Mouse (Mus musculus) ES-E14 (cell line): ENCODE data around the gene Pde4d. TPM values are rescaled to one million over a fixed set of nuclear protein-coding genes. Genes with fewer than 3 reads are reported as not detected.

Experiments
- DNase-seq: peaks from one replicate; pipeline ENCODE4 v3.0.0-alpha.2; 2013; ENCODE audit warnings: low read depth, low spot score
- H3K27ac ChIP-seq: 2 replicates; pipeline ENCODE4 v1.5.1; 2012; ENCODE audit warnings: low read depth, mild to moderate bottlenecking, low read length, moderate library complexity, mixed read lengths; ENCODE audit not compliant: poor library complexity, insufficient read depth, severe bottlenecking
- H3K36me3 ChIP-seq: 2 replicates; pipeline ENCODE4 v1.6.1; 2012; ENCODE audit warnings: mild to moderate bottlenecking, low read length, moderate library complexity, mixed read lengths; ENCODE audit not compliant: control insufficient read depth, poor library complexity, insufficient read depth, severe bottlenecking
- H3K4me1 ChIP-seq, 2 experiments: fragments of 150-350 bp in 1 of 2; sonication (generic) in 1 of 2; 2 replicates each; pipeline ENCODE4 v1.6.1; 2012; ENCODE audit warnings: low read length in 2 of 2, mild to moderate bottlenecking in 1 of 2, mixed read lengths in 1 of 2; ENCODE audit not compliant: control insufficient read depth in 2 of 2, insufficient read depth in 2 of 2, poor library complexity in 1 of 2
- H3K4me3 ChIP-seq, 2 experiments: fragments of 150-350 bp in 1 of 2; sonication (generic) in 1 of 2; 2 replicates each; pipeline ENCODE4 v1.5.1; 2012; ENCODE audit warnings: low read length in 2 of 2, low read depth in 1 of 2, mild to moderate bottlenecking in 1 of 2, mixed read lengths in 1 of 2; ENCODE audit not compliant: insufficient read depth in 1 of 2, poor library complexity in 1 of 2, severe bottlenecking in 1 of 2
- H3K9ac ChIP-seq: 2 replicates; pipeline ENCODE4 v1.6.1; 2012; ENCODE audit warnings: low read depth, mild to moderate bottlenecking, low read length, mixed read lengths; ENCODE audit not compliant: poor library complexity, insufficient read depth, severe bottlenecking
- H3K9me3 ChIP-seq: fragments of 150-350 bp; sonication (generic); 2 replicates; pipeline ENCODE4 v1.6.1; 2012; ENCODE audit warnings: low read depth, mild to moderate bottlenecking, low read length; ENCODE audit not compliant: control insufficient read depth, insufficient read depth
- CHD2 ChIP-seq: IDR thresholded peaks from 2 replicates; pipeline ENCODE4 v1.6.1; 2014; ENCODE audit warnings: mild to moderate bottlenecking, low read depth, low read length, inconsistent platforms
- HCFC1 ChIP-seq: IDR thresholded peaks from 2 replicates; pipeline ENCODE4 v1.6.1; 2012; ENCODE audit warnings: low read length, inconsistent platforms, borderline replicate concordance; ENCODE audit not compliant: insufficient read depth
- MAFK ChIP-seq: IDR thresholded peaks from 2 replicates; pipeline ENCODE4 v1.6.1; 2014; ENCODE audit warnings: mild to moderate bottlenecking, low read depth, low read length, inconsistent platforms; ENCODE audit not compliant: insufficient read depth
- ZC3H11A ChIP-seq: IDR thresholded peaks from 2 replicates; pipeline ENCODE4 v1.6.1; 2012; ENCODE audit warnings: low read depth, mild to moderate bottlenecking, inconsistent platforms, low read length, borderline replicate concordance
- ZNF384 ChIP-seq: IDR thresholded peaks from 2 replicates; pipeline ENCODE4 v1.6.1; 2012; ENCODE audit warnings: low read depth, low read length, inconsistent platforms
- in situ Hi-C, 2 experiments: fragments of 600-800 bp; cut with MboI; formaldehyde crosslinking; loops; one replicate each; pipeline ENCODE4 v1.15.1; 2025; ENCODE audit warnings: low sequenced_read_pairs in 2 of 2, inconsistent platforms in 1 of 2; ENCODE audit not compliant: unreplicated experiment in 2 of 2
- total RNA-seq: library from RNA; depleted of rRNA; stranded (reverse); fragments of 300-350 nt; gene quantifications from 2 replicates; pipeline ENCODE4 v1.2.3, GENCODE M21; 2012

Gene Pde4d
- total RNA-seq, 1 experiment: 10.4 TPM

DNA sequence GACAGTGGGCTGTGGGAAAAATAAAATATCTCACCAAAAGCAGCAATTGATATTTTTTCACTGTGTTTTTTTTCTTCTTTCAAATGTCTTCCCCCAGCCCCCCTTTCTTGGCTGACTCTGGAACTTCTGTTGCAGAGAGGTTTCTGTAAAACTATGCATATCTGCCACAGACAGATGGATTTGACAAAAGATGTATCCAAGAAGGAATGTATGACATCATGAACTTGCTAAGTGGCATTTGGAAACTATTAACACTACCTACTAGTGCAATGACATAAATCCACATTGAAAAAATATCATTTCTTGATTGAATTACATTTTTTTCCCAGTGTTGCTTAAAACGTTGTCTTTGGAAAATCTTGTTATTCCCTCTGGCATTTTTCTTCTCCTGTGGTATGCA lies 51.6 kb downstream of the Pde4d start:
- no peaks in the 10 kb centered on the region for H3K36me3 ChIP-seq
- DNase-seq: no peak
- no peaks in the 10 kb centered on the region for H3K9me3 ChIP-seq
- TF ChIP-seq HCFC1: no peak
- TF ChIP-seq CHD2: no peak
- TF ChIP-seq MAFK: no peak
- no peak for TF ChIP-seq ZNF384
- TF ChIP-seq ZC3H11A: no peak
- in situ Hi-C loops: no loop called here
- H3K4me3 ChIP-seq: no peak overlapping the region
- H3K9ac ChIP-seq: no peak overlapping the region
- no peaks in the 10 kb centered on the region for H3K4me1 ChIP-seq
- no peak overlapping the region for H3K27ac ChIP-seq

DNA sequence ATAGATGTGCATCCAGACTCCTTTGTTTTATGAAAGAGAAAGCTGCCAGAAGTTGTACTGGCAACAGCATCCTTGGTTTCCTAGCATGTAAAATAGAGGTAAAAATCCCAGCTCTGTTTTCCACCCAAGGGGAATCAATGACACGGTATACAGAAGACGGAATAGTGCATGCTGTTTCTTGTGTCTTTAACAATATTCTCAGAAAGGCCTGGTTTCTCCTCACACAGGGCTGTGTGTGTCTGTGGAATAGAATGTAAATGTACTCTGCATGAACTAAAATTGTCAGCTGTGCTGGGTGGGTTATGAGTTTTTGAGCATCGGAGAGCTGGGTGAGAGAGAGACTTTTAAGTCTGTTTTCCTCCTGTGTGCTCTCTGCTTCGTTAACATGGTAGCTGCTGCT lies 74.8 kb downstream of the Pde4d start:
- Histone ChIP-seq H3K4me1 (no peaks in the 10 kb centered on the region), H3K4me3 (no peak overlapping the region), H3K9ac (no peak overlapping the region), H3K36me3 (no peaks in the 10 kb centered on the region), H3K27ac (no peak overlapping the region), H3K9me3 (no peaks in the 10 kb centered on the region)
- no peak for DNase-seq
- TF ChIP-seq CHD2 (no peak), ZNF384 (no peak), HCFC1 (no peak), ZC3H11A (no peak), MAFK (no peak)
- in situ Hi-C loops: no loop called here

DNA sequence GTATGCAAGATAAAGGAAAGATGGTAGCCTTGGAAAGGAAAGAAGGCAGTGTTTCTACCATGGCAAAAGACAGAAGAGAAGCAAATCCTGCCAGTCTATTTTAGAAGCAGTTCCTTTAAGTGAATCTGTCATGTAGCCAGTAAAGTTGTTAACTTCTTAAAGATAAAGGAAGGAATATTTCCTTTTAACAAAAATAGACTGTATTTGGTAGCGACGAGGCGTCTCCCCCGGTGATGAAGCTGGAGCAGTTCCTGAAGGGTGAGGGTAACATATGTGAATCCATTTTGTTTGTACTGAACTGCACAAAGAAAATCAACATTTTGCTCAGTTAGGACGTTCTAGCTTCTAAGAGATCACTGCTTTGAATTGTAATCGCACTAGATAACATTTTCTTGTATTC lies 75.2 kb downstream of the Pde4d start:
- no peak overlapping the region for H3K4me3 ChIP-seq
- DNase-seq: no peak
- in situ Hi-C loops: no loop called here
- TF ChIP-seq ZNF384 (no peak), CHD2 (no peak), MAFK (no peak), HCFC1 (no peak), ZC3H11A (no peak)
- no peak overlapping the region for H3K9ac ChIP-seq
- H3K4me1 ChIP-seq: no peaks in the 10 kb centered on the region
- no peak overlapping the region for H3K27ac ChIP-seq
- H3K9me3 ChIP-seq: no peaks in the 10 kb centered on the region
- no peaks in the 10 kb centered on the region for H3K36me3 ChIP-seq

DNA sequence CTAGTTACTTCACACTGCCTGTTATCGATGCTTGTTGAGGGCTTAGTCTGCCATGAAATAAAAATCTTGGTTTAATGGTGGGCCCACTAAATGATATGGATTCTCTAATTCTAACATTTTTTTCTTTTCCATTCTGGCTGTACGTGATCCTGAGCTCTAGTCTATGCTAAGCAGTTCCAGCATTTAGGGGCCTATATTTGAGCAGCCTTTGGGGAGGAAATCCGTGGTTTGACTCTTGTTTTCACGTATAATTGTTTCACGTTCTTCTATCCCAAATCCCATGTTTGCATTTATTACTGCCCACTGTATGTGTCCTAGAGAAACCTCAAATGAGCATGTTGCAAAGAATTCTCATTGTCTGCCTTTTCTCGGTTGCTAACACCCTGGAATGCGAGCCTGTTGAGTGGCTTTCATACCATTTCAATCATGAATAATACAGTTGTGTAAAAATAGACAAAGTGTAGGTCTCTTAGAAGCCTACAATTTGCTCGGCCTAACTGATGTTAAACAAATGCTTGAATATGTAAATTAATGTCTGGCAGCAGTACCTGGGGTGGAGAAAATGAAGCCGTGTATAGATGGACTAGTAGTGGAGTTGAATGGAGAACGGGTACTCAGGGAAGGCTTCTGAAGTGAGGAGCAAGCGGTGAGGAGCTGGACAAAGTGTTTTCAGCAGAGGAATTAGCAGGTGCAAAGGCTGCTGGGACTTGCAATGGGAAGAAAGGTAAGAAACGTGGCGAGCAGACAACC lies 76.7 kb downstream of the Pde4d start:
- Histone ChIP-seq H3K9ac (no peak overlapping the region), H3K4me3 (no peak overlapping the region), H3K9me3 (no peaks in the 10 kb centered on the region), H3K4me1 (no peaks in the 10 kb centered on the region), H3K36me3 (no peaks in the 10 kb centered on the region), H3K27ac (no peak overlapping the region)
- no peak for DNase-seq
- in situ Hi-C loops: no loop called here
- no peak for TF ChIP-seq CHD2
- TF ChIP-seq ZC3H11A: no peak
- no peak for TF ChIP-seq ZNF384
- TF ChIP-seq MAFK: no peak
- no peak for TF ChIP-seq HCFC1

DNA sequence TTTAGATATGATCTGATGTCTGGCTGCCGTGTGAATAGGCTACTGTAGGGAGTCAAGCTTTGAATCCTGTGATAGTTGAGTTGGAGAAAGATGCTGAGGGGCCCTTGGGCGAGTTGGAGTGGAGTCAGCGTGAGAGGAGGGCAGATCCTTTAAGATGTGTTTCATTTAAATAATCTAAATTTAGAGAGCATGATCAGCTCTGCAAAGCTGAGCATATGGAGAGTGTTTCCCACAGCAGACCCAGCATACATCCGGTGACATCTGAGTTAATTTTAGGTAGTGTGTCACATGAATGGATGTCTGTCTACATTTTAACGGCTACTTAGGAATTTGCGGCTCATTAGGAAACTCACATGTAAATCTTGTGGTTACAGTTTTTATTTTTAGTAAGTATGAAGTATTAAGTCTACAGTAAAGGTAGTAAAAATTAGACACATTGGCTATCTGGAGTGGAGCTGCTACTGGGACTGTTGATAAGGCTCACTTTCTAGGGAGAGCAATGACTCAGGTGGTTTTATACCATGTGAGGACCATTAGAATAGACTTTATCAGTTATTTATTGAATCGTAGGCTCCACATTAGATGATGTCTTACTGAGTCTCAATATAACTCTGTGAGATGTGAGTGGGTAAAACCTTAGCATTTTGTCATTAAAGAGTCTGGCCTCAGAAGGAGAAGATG lies 77.5 kb downstream of the Pde4d start:
- no peaks in the 10 kb centered on the region for H3K9me3 ChIP-seq
- H3K9ac ChIP-seq: no peak overlapping the region
- H3K4me1 ChIP-seq: no peaks in the 10 kb centered on the region
- in situ Hi-C loops: no loop called here
- no peak for TF ChIP-seq CHD2
- no peak for TF ChIP-seq HCFC1
- no peak for TF ChIP-seq ZNF384
- no peak for TF ChIP-seq ZC3H11A
- TF ChIP-seq MAFK: no peak
- H3K36me3 ChIP-seq: no peaks in the 10 kb centered on the region
- no peak for DNase-seq
- no peak overlapping the region for H3K27ac ChIP-seq
- no peak overlapping the region for H3K4me3 ChIP-seq
